Mouse (Mus musculus): ENCODE results near the gene Dbh.

DNA sequence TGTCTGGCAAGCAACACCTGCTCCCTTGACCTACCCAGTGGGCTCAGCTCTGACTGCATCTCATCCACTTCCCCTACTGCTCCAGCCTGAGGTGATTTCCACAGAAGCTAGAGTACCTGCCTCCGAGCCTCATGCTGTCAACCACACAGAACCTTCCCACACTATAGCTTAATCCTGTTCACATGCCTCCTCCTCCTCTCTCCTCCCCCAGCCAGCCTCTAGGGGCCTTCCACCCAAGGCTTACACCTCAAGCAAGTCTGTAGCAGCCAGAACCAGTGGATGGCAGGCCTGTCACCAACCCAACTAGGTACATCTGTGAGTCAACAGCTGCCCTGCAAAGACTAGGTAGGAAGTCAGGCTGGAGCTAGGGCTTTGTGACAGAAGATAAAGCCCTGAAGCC is 28.2 kb upstream of the Dbh start:
- TF ChIP-seq GATA1 (IDR thresholded peaks at IDR 0.05; ENCODE audit: borderline replicate concordance, low read length) (no peak), FLI1 (IDR thresholded peaks at IDR 0.05; ENCODE audit: low read length) (no peak)
